ENCODE assay signal across 8 mouse cellular contexts in the genomic region with DNA sequence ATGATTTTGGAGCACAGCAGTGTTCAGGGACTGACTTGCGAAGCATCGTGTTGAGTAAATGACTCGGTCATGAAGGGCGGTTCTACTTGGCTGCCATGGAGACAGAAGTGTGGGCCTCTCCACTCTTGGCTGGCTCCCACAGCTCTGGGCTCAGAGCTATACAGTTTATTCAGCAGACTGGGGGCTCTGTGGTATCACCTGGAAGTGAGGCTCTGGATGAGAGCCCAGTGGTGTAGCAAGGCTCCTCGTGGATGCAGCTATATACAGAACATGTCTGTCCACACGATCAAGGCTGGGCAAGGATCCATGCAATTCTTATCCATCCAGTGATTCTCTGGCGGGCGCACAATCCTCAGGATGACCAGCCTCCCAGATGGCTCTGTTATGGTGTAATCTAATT.
A peak's percentile ranks its signal among the peaks of the same experiment; 100 is the strongest.
DNase-seq lines count a peak whose midpoint lies in the region; ATAC-seq lines count a peak whose summit lies in the region.
"Had no signal": no experiment of that assay in that cellular context is flagged by ENCODE, and none has a peak within 500 bp of the region (broad histone marks: within the 10 kb centered on the region; RNA-seq: fewer than 3 reads in every experiment).

No protein-coding gene starts in this region.

- H3K27me3 ChIP-seq in limb, embryonic 15.5 days = no peaks in the 10 kb centered on the region
- H3K27me3 ChIP-seq in stomach, embryonic 16.5 days (ENCODE audit: control insufficient read depth, insufficient read depth, low read length) = no peaks in the 10 kb centered on the region

- 49% methylated on average over 8 of the region's 8 CpGs for WGBS in limb, embryonic 15.5 days
- WGBS in stomach, embryonic 16.5 days = 61% methylated on average over 8 of the region's 8 CpGs

- ATAC-seq in limb, embryonic 15.5 days (ENCODE audit: insufficient number of reproducible peaks, low FRiP score, low TSS enrichment, low read depth) = peak; percentile 85
- peak; percentile 89 for ATAC-seq in stomach, embryonic 16.5 days (ENCODE audit: insufficient read depth, low FRiP score)

- H3K36me3 ChIP-seq in limb, embryonic 15.5 days = no peaks in the 10 kb centered on the region
- no peaks in the 10 kb centered on the region for H3K36me3 ChIP-seq in stomach, embryonic 16.5 days (ENCODE audit: control insufficient read depth, insufficient read depth, low read length)

- H3K4me3 ChIP-seq in limb, embryonic 15.5 days = no peak overlapping the region
- H3K4me3 ChIP-seq in stomach, embryonic 16.5 days (replicated peaks; ENCODE audit: low read length) = no peak overlapping the region
- H3K4me3 ChIP-seq: myocyte had no signal

- H3K9ac ChIP-seq in limb, embryonic 15.5 days = no peak overlapping the region
- H3K9ac ChIP-seq in stomach, embryonic 16.5 days (ENCODE audit: low read length) = no peak overlapping the region

- DNase-seq in urinary bladder, postnatal 14 days (ENCODE audit: low spot score) = peak; percentile 18
- DNase-seq in urinary bladder, postnatal 10 days (ENCODE audit: low spot score) = no peak
- DNase-seq in heart, adult 8-10 months (ENCODE audit: low spot score) = peak; percentile 60
- DNase-seq in spleen, adult 18-20 months = no peak
- DNase-seq in T-cell, adult 2 months (ENCODE audit: low spot score) = no peak

- H3K4me1 ChIP-seq in limb, embryonic 15.5 days = peaks cover 11% of the 10 kb centered on the region
- H3K4me1 ChIP-seq in stomach, embryonic 16.5 days (ENCODE audit: control insufficient read depth, insufficient read depth, low read length) = peaks cover 9% of the 10 kb centered on the region; the same call in 1 of the 2 replicates

- H3K4me2 ChIP-seq in limb, embryonic 15.5 days = no peak overlapping the region
- H3K4me2 ChIP-seq in stomach, embryonic 16.5 days (ENCODE audit: low read depth, low read length) = no peak overlapping the region

- no peaks in the 10 kb centered on the region for H3K9me3 ChIP-seq in limb, embryonic 15.5 days
- no peaks in the 10 kb centered on the region for H3K9me3 ChIP-seq in stomach, embryonic 16.5 days (replicated peaks; ENCODE audit: control insufficient read depth, low read length)

- H3K27ac ChIP-seq in limb, embryonic 15.5 days = peak overlapping the region; percentile 59
- H3K27ac ChIP-seq in stomach, embryonic 16.5 days (ENCODE audit: low read length) = no peak overlapping the region

Comparison
In these comparisons a context has a peak if more than half of its experiments do, and no peak if none do; other contexts are left out.
1. DNase-seq: peak in urinary bladder, postnatal 14 days (single experiment) and heart, adult 8-10 months (single experiment); none in urinary bladder, postnatal 10 days (single experiment), spleen, adult 18-20 months (0 of 2) and T-cell, adult 2 months (single experiment).